Mouse (Mus musculus) adrenal gland, postnatal 36 days (tissue): Measurements from ENCODE around the gene B9d2. TPM values are rescaled to one million over a fixed set of nuclear protein-coding genes. Genes with fewer than 3 reads are reported as not detected.

Source experiments
- DNase-seq, 2 experiments: peaks; one replicate each; pipeline ENCODE4 v3.0.0; 2021; ENCODE audit warnings: mixed read lengths in 1 of 2
- total RNA-seq, 2 experiments: library from RNA; stranded (reverse); gene quantifications; 2 replicates each; pipeline ENCODE4 v1.2.3; 2021

Gene B9d2
- total RNA-seq, 2 experiments from 2014 or later, result 15.3 to 18.0 TPM

- DNase-seq, result no peak
Measured at GRCm38 (mm10) chr7:25674719-25675300, 5.8 kb upstream of the B9d2 start, which contains the start of gene Tmem91. TSS of gene Tmem91 (minus strand) at chr7:25675166.

GRCm38 (mm10) chr7:25675405-25675804 is 5.2 kb upstream of the B9d2 start:
- no peak for DNase-seq

GRCm38 (mm10) chr7:25676085-25676781 is 4.3 kb upstream of the B9d2 start:
- DNase-seq, result peak; percentile 78 to 83

GRCm38 (mm10) chr7:25677013-25677412 is 3.6 kb upstream of the B9d2 start:
- no peak for DNase-seq

- no peak for DNase-seq
Measured at GRCm38 (mm10) chr7:25679971-25680370, 609 bp upstream of the B9d2 start.

- no peak for DNase-seq
Measured at GRCm38 (mm10) chr7:25681341-25682231, 1.0 kb downstream of the B9d2 start.

- no peak for DNase-seq
Measured at GRCm38 (mm10) chr7:25683474-25684180, 3.0 kb downstream of the B9d2 start.

GRCm38 (mm10) chr7:25684659-25685058 is 4.1 kb downstream of the B9d2 start:
- no peak for DNase-seq

- no peak for DNase-seq
Measured at GRCm38 (mm10) chr7:25685926-25686470, 5.4 kb downstream of the B9d2 start.

- peak; percentile 85 to 91 for DNase-seq
Measured at GRCm38 (mm10) chr7:25686680-25687531, 6.3 kb downstream of the B9d2 start, which contains the start of gene Tgfb1. TSS of gene Tgfb1 (plus strand) at chr7:25687002.

- peak; percentile 63 to 77 for DNase-seq
Measured at GRCm38 (mm10) chr7:25687811-25688401, 7.3 kb downstream of the B9d2 start.

- DNase-seq, result peak; percentile 84 to 88
Measured at GRCm38 (mm10) chr7:25688810-25689586, 8.4 kb downstream of the B9d2 start.

- no peak for DNase-seq
Measured at GRCm38 (mm10) chr7:25689603-25690021, 9.0 kb downstream of the B9d2 start.

- no peak for DNase-seq
Measured at GRCm38 (mm10) chr7:25690051-25690450, 9.5 kb downstream of the B9d2 start.

- no peak for DNase-seq
Measured at GRCm38 (mm10) chr7:25694104-25694503, 13.5 kb downstream of the B9d2 start.

GRCm38 (mm10) chr7:25699851-25700250 is 19.3 kb downstream of the B9d2 start:
- DNase-seq, result no peak

GRCm38 (mm10) chr7:25700732-25701131 is 20.2 kb downstream of the B9d2 start:
- DNase-seq, result no peak

GRCm38 (mm10) chr7:25702350-25702749 is 21.8 kb downstream of the B9d2 start:
- DNase-seq, result no peak

GRCm38 (mm10) chr7:25703793-25704494 is 23.4 kb downstream of the B9d2 start:
- DNase-seq, result peak in 1 of 2 experiments; percentile 55
